Mouse (Mus musculus): ENCODE measurements around the gene Tecpr1. TPM values are rescaled to one million over a fixed set of nuclear protein-coding genes. Genes with fewer than 3 reads are reported as not detected.
A peak's percentile ranks its signal among the peaks of the same experiment; 100 is the strongest.

Tecpr1 gene
- polyA plus RNA-seq, 1 experiment: 71.7 TPM

DNA sequence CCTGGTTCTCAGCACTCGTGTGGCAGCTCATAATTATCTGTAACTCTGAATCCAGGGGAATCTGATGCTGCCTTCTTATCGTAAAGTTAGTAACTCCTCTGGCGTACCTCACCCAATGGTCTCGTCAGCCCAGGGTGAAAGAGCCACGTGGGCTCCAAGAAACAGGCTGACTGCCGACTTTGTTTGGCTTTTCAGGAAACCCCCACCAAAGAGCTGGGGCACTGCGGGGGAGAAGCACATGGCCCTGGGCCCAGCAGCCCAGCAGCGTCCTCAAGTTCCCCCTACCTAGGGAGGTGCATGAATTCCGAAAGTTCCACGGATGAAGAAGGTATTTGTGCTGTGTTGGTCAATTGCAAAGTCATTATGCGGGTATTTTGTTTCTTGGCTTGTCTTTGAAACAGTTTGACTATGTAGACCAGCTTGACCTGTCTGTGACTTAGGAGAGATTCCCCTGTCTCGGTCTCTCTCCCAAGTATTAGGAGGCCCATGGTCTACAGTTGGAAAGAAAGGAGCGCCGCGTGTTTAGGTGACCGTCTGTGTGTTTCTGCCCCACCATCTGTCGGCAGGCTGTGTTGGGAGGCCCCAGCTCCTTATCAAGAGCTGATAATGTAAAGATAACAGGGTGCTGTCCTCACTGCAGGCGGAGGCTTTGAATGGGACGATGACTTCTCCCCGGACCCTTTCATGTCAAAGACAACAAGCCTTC lies 40.7 kb downstream of the Tecpr1 start:
- no peak for DNase-seq (ENCODE audit: extremely low spot score in 1 of 2, low spot score in 1 of 2)

DNA sequence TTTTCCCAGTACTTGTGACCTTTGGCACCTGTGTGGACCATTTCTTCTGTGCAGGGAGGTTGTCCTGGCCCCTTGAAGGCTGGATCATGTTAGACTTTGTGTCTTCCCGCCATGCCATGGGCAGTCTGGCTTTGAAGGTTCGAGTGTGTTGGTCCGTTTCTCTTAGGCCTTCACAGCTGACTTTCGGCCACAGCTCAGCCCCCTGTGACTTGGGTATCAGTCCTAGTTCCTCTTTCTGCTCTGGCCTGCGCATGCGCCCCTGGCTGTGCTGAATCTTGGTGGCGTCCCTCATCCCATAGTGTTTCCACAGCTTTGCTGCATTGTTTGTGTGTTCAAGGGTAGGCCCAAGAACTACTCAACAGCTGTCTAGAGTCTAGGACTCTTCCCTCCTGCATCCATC lies 42.2 kb downstream of the Tecpr1 start:
- no peak for DNase-seq (ENCODE audit: extremely low spot score in 1 of 2, low spot score in 1 of 2)

DNA sequence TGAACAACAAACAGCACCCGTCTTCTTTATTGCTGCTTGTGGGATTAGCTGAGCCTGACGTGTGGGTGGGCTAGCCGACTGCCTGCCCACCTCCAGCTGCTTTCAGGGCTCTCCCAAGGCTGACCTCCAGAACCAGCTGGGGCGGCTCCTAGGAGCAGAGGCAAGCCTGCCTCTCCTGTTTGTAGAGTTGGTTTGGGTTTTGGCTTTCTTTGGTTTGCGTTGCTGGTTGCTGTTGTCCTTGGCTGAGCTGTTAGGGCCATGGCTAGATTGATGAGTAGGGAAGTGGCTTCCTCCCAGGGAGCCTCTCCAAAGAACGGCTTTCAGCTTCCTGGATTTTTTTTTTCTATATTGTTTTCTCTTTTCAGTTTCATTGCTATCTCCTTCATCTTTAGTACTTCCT lies 45.2 kb downstream of the Tecpr1 start:
- no peak for DNase-seq (ENCODE audit: extremely low spot score in 1 of 2, low spot score in 1 of 2)

DNA sequence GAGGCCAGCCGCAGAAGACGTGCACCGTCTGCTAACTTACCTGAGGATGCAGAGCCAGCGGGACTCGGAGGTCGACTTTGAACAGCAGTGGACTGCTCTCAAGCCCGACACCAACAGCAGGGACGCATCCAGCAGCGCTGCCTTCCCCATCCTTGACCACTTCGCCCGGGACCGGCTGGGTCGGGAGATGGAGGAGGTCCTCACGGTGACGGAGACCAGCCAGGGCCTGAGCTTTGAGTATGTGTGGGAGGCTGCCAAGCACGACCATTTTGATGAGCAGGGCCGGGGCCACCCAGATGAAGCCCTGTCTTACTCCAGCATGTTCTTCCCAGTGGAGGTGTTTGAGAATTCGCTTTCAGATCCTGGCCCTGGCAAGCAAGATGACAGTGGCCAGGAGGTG lies 49.8 kb downstream of the Tecpr1 start:
- no peak for DNase-seq (ENCODE audit: extremely low spot score in 1 of 2, low spot score in 1 of 2)

DNA sequence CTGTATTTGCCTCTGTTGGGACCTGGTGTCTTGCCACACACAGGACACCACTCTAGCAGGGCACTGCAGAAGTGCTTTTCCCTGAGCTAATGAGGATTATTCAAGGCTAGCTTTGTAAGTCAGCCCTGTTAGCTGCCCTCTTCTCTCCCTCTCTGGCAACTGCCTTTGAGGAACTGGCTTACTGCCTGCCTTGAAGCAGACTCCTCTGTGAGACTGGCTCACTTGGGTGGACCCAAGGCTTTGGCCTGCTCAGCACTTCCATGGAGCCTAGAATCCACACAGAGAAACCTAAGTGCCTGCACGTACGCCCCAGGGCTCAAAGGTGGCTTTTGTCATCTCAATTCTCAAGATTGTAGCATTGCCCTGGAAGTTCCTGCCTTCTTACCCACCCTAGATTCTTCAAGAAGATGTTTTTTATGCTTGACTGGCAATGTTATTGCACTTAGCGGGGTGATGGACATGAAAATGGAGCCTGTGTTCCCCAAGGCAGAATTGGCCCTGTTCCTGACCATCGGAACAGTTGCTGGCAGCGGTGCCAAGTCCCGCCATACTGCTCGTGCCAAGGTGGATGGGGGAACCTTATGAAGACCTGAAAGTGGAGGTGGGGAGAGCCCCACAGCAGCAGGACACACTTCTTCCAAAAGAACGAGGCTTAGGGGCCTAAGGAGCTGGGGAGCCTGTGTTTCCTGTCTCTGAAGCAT lies 54.0 kb downstream of the Tecpr1 start:
- DNase-seq (ENCODE audit: extremely low spot score in 1 of 2, low spot score in 1 of 2): no peak

DNA sequence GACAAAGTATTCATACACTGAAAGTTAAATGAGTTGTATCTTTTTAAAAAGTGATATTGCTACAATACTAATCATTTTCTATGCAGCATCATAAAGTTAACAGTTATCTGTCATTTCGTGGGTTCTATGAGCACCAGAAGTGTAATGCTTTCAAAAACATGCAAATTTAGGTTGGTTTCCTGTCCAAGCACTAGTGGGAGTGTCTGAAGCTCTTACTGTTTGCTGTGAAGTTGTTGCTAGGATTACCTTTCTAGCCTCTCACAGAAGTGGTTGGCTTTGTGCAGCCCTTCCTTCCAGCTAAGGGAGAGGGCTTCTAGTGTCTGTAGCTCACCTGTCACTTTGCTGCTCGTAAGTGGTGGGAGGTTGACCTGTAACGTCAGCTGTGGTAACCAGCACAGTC lies 57.7 kb downstream of the Tecpr1 start:
- no peak for DNase-seq (ENCODE audit: extremely low spot score in 1 of 2, low spot score in 1 of 2)

DNA sequence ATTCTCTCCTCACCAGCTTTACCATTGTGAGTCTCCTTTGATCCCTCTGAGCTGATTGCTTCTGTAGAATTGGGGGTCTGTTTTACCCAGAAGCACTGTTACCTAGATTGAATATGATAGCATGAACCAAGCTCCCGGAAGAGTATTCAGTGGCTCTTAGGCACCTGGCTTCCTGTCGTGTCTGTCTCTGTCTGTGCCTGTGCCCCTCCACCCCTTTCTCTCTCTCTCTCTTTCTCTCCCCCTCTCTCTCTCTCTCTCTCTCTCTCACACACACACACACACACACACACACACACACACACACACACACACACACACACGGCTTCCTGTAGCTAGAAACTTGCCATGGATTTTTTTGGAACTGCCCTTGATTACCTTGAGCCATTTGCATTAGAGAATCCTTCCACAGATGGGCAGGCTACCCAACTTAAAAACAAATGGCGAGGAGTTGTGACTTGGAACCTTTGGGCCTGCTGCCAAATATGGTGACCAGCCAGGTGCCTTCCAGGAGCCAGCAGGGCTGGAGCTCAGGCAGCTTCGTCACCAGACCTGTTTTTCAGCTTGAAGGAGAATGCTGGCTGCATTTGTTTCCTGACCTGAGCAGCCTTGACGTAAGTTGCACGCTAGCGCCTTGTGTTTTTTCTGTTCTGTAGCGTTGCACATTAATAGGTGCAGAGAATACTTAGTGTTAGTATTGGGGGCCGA lies 60.5 kb downstream of the Tecpr1 start:
- DNase-seq (ENCODE audit: extremely low spot score in 1 of 2, low spot score in 1 of 2): no peak

DNA sequence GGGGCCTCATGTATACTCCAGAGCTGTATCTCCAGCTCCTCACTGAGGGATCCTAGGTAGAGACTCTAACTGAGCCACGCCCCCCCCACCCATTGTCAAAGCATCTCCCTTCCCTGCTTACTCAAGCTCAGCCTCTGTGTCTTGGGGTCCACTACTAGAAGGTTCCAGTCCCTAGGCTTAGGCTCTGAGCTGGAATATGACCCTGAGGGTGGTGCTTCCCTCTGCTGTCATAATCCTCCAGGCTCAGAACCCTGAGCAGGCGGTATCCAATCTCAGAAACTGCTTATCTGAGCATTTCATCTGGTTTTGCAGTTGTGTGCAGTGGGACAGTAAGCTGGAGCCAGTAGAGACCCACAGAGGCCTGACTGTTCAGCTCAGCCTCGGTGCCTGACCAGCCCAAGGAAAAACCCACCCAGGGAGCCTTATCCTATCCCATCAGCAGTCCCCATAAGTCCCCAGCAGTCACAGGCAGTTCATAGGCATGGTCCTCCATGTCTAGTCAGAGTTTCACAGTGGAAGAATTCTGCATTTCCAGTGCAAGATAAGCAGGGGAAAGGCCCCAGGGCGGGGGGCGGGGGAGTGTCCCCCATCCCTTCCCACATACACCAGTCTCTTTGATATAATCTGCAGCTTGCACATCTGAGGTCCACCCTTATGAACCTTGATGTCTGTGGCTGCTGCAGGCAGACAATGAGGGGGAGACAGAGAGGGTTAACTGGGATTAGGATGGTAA lies 61.2 kb downstream of the Tecpr1 start:
- no peak for DNase-seq (ENCODE audit: extremely low spot score in 1 of 2, low spot score in 1 of 2)

DNA sequence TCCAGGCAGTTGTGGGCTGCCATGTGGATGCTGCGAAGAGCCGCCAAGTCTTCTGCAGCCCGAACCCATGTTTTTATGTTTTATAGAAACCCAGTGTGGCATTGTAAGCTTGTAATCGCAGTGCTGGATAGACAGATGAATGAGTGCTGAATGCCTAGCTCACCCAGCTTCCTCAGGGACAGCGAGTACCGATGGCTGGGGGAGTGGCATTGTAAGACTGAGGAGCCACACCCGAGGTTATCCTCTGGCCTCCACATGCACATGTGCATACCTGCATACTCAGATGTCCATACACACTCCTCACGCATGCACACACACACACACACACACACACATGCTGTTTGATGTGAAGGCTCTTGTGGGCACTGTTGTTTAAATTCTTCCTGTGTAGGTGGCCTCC lies 64.3 kb downstream of the Tecpr1 start:
- peak in 1 of 2 experiments; percentile 42 for DNase-seq (ENCODE audit: extremely low spot score in 1 of 2, low spot score in 1 of 2)

DNA sequence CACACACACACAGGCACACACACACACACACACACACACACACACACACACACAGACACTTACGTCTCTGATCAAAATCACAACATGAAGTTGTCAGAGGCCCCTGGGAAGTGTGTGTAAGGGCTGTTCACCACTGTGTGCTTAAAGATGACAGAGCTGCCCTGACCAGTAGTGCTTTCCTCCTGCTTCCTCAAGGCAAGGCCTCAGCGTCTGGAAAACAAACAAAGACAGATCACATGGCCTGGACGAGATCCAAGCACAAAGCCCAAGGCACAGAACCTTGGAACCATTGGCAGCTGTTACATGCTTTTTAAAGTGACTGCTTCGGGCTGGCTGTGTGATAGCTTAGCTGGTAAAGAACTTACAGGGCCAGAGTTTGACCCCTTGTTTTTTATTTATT lies 64.8 kb downstream of the Tecpr1 start:
- DNase-seq (ENCODE audit: extremely low spot score in 1 of 2, low spot score in 1 of 2): peak; percentile 36 to 45

DNA sequence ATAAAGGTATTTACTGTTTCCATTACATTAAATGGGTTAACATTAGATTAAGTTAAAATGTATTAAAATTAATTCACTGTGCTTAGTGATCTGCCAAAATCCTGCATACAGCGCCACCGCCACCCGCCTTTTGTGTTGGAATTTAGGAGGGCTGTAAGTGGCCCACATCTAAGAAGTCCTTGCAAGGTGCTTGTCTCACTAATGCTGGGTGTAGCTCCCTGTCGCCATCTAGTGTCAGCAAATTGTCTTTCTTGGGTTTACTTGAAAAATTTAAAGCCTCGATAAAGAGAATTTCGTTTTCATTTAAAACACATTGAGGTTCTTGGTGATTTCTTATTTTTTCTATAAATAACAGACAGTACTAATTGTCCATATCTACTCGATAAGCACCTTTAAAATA lies 68.9 kb downstream of the Tecpr1 start:
- DNase-seq (ENCODE audit: extremely low spot score in 1 of 2, low spot score in 1 of 2): peak; percentile 34 to 92

DNA sequence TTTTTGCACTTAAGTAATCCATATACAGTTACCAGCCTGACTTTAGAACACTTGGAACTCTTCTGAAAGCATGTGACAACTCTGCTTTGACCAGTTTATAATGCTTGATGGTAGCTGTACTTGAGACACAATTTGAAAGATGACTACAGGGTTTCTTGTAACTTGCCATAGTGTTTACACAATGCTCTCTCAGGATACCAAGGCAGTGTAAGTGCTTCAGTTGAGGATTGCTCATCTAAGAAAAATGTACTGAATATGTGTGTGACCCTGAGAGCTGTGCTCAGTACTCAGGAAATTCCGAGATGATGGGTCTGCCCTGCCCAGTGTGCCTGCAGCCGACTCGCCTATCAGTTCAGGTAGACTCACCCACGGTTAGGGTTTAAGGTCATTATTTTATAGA lies 72.1 kb downstream of the Tecpr1 start:
- DNase-seq (ENCODE audit: extremely low spot score in 1 of 2, low spot score in 1 of 2): no peak

DNA sequence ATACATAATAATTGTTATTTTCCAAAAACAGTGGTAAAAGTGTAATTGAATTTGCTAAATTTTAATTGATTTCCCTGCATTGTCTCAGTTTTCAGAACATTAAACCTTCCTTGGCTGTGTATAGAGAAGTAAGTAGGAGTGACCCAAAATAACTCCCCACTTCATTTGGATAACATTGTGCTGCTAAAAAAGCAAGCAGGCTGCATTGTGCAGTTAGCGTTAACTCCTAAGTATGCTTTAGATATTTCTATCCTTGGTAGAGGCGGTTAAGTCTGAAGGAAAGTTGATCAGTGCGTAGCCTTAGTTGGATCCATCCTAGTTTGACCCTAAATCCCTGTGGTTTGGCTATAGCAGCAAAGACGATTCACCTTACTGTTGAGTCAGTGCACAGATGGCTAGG lies 73.9 kb downstream of the Tecpr1 start:
- DNase-seq (ENCODE audit: extremely low spot score in 1 of 2, low spot score in 1 of 2): no peak

DNA sequence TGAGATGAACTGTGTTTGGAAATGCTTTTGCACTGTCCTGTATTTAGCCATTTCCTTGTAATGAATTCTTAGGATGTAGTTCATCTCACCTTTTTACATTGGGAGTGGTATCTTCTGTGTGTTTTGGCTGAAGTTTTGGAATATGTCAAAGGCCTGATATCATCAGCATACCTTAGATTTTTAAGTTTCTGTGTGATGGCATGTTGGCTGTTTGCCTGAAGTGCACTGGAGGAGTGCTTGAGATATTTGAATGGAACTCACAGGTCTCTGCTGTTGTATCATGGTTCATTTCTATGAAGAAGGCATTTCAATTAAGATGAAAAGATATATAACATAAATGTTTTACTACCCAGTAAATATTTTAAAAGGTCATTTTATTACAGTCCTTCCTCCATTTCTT lies 76.5 kb downstream of the Tecpr1 start:
- DNase-seq (ENCODE audit: extremely low spot score in 1 of 2, low spot score in 1 of 2): no peak

Other genes with a start within 250 kb of the Tecpr1 start
- 35.8 and 41.2 TPM in 2 replicates for gene Ccz1, start 208.7 kb downstream of the Tecpr1 start, polyA plus RNA-seq (2012; rRNA removed)
- 1.1 and 1.8 TPM in 2 replicates for gene Ocm, start 196.9 kb downstream of the Tecpr1 start, polyA plus RNA-seq (2012; rRNA removed)
- gene Lmtk2, start 123.2 kb downstream of the Tecpr1 start, polyA plus RNA-seq (2012; rRNA removed): 57.8 and 60.6 TPM in 2 replicates
- gene Bhlha15, start 33.3 kb downstream of the Tecpr1 start, polyA plus RNA-seq (2012; rRNA removed): 0.04 and 0.11 TPM in 2 replicates
- gene Bri3, start 20.8 kb upstream of the Tecpr1 start, polyA plus RNA-seq (2012; rRNA removed): 89.6 and 105 TPM in 2 replicates
- 0.42 and 0.55 TPM in 2 replicates for gene Baiap2l1, start 134.5 kb upstream of the Tecpr1 start, polyA plus RNA-seq (2012; rRNA removed)